Mouse (Mus musculus) thymus, postnatal 4 days (tissue): Measurements from ENCODE around the gene Ccdc153.

Experiments used
- DNase-seq: peaks from one replicate; pipeline ENCODE4 v3.0.0; 2021

Gene Ccdc153

GRCm38 (mm10) chr9:44287401-44288075, 47.1 kb downstream of the Ccdc153 start:
- DNase-seq = no peak

- DNase-seq = no peak
These were observed 47.8 kb downstream of the Ccdc153 start, which contains the start of gene Abcg4 for GRCm38 (mm10) chr9:44288076-44288958. Gene Abcg4 (minus strand): TSS chr9:44288615.

DNA sequence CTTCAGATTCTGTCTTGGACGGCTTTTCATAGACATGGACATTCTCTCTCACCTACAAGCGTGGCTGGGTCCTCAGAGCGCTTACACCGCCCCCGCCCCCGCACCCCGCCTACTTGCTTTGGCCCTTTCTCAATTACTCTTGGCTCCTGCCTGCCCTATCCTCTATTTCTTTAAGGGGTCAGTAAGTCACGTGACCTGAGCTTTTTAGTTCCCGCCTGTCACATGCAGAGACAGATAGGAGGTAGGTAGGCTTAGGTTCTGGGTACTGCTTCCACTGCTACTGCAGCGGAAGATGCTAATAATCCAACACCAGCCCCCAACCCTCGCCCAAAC, 48.4 kb downstream of the Ccdc153 start:
- no peak for DNase-seq

DNA sequence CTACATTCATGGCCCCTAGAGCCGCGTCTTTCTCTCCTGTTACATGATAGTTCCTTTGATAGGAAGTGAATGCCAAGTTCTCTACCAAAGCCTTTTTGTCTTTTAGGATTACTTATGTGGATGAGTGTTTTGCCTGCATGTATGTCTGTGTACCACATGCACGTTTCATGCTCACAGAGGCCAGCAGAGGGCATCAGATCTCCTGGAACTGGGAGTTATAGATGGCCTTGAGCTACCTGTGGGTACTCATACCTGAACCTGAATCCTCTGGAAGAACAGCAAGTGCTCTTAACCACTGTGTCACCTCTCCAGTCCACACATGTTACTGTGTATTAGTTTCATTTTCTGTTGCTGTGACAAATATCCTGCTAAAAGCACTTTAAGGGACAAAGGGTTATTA, 52.0 kb downstream of the Ccdc153 start:
- peak; percentile 82 for DNase-seq
